Mouse (Mus musculus): ENCODE measurements around the gene Lrp2. TPM values are rescaled to one million over a fixed set of nuclear protein-coding genes. Genes with fewer than 3 reads are reported as not detected.

Gene Lrp2
- not detected for polyA plus RNA-seq (2017; shearing (Covaris generic))

DNA sequence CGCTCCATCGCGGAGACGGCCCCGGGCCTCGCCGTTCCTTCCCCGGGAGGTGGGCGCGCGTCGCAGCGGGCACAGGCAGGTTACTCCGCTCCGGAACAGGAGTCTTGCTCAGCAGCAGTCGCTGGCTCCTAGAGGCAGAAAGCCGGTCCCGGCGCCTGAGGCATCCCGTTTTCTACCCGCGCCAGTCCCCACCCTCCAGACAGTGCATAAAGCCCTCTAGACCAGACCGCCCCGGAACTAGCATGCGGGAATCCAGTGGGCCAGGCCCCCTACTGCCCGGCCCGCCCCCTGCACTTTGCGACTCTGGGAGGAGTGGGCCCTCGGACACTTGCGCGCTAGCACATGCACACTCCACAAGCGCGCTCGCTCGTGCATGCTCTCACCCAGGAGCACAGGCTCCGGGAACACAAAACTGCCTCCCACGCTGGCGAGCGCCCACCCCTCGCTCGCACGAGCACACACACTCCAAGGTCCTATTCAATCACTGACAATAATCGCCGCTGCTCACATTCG, at the start of gene Lrp2:
Lrp2 (minus strand) TSS at position 180 of the 513 bp plus-strand sequence.

DNA sequence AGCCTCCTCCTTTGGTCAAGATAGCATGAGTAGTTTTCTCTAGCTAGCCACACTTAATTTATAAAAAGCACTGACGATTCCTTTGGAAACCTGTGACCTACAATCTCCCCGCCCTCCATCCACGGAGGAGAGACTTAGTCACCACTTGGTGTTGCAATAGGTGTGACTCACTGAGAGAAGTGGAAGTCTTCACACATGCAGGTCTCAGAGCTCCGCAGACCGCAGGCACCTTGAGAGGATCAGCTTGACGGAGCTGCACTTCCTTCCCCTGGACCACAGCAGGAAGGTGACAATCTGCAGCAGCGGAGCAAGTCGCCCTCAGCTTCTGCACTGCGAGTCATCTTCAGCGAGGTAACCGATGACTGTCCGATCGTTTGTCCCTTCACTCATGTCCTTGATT, 205.6 kb downstream of the Lrp2 start, which contains the start of gene Dhrs9:
Dhrs9 (plus strand) TSS at position 165 of the 400 bp plus-strand sequence.

Other genes starting within 250 kb of the Lrp2 start
- gene Abcb11, start 243.4 kb downstream of the Lrp2 start, polyA plus RNA-seq (2017; shearing (Covaris generic)), result 0.18 TPM
- gene Dhrs9, start 205.6 kb downstream of the Lrp2 start, polyA plus RNA-seq (2017; shearing (Covaris generic)), result 0.06 TPM
- 0.66 TPM for gene Bbs5, start 61.1 kb upstream of the Lrp2 start, polyA plus RNA-seq (2017; shearing (Covaris generic))
- not detected for gene Klhl41, start 84.1 kb upstream of the Lrp2 start, polyA plus RNA-seq (2017; shearing (Covaris generic))
- gene Fastkd1, start 127.5 kb upstream of the Lrp2 start, polyA plus RNA-seq (2017; shearing (Covaris generic)), result 15.3 TPM
- gene Ppig, start 136.5 kb upstream of the Lrp2 start, polyA plus RNA-seq (2017; shearing (Covaris generic)), result 194 TPM
- 4.0 TPM for gene Ccdc173, start 203.5 kb upstream of the Lrp2 start, polyA plus RNA-seq (2017; shearing (Covaris generic))
- gene Phospho2, start 203.6 kb upstream of the Lrp2 start, polyA plus RNA-seq (2017; shearing (Covaris generic)), result 55.6 TPM
- 0.12 TPM for gene Klhl23, start 235.9 kb upstream of the Lrp2 start, polyA plus RNA-seq (2017; shearing (Covaris generic))